Mouse (Mus musculus): Measurements from ENCODE around the gene Anks1. TPM values are rescaled to one million over a fixed set of nuclear protein-coding genes. Genes with fewer than 3 reads are reported as not detected.
"Not testable (repeated sequence)": the region's sequence is repeated elsewhere in the genome, so short reads cannot be mapped to it uniquely, and the experiment has no call there.

Anks1 gene
- polyA plus RNA-seq, 1 experiment from 2014 or later = 69.0 TPM

GRCm38 (mm10) chr17:27980391-27980955 is 71.4 kb downstream of the Anks1 start:
- Histone ChIP-seq H3K27me3 (ENCODE audit: control insufficient read depth, insufficient read depth, low read length) (no peaks in the 10 kb centered on the region), H3K4me1 (replicated peaks; ENCODE audit: control insufficient read depth, insufficient read depth, low read length) (no peaks in the 10 kb centered on the region), H3K36me3 (replicated peaks; ENCODE audit: control insufficient read depth, insufficient read depth) (peaks cover 43% of the 10 kb centered on the region), H3K4me2 (replicated peaks) (no peak overlapping the region), H3K27ac (no peak overlapping the region), H3K9ac (no peak overlapping the region), H3K4me3 (replicated peaks; ENCODE audit: low read length) (no peak overlapping the region), H3K9me3 (ENCODE audit: control insufficient read depth, low read length) (no peaks in the 10 kb centered on the region)
- ATAC-seq (ENCODE audit: low FRiP score) (no peak), DNase-seq (ENCODE audit: low spot score) (no peak)
- 99% methylated on average over 3 of the region's 3 CpGs for WGBS

GRCm38 (mm10) chr17:27981451-27982069 is 72.5 kb downstream of the Anks1 start:
- 92% methylated on average over 5 of the region's 5 CpGs for WGBS
- no peak overlapping the region for H3K9ac ChIP-seq

GRCm38 (mm10) chr17:27982070-27982457 is 73.0 kb downstream of the Anks1 start:
- peaks cover 43% of the 10 kb centered on the region for H3K36me3 ChIP-seq (replicated peaks; ENCODE audit: control insufficient read depth, insufficient read depth)
- not testable (repeated sequence) for H3K9me3 ChIP-seq (ENCODE audit: control insufficient read depth, low read length); H3K4me1 ChIP-seq (replicated peaks; ENCODE audit: control insufficient read depth, insufficient read depth, low read length); H3K9ac ChIP-seq; H3K4me3 ChIP-seq (replicated peaks; ENCODE audit: low read length); H3K27me3 ChIP-seq (ENCODE audit: control insufficient read depth, insufficient read depth, low read length); ATAC-seq (ENCODE audit: low FRiP score); DNase-seq (ENCODE audit: low spot score); H3K4me2 ChIP-seq (replicated peaks); H3K27ac ChIP-seq
- 92% methylated on average over 13 of the region's 14 CpGs for WGBS

More at GRCm38 (mm10) chr17:27981451-27982069, 72.5 kb downstream of the Anks1 start:
- Histone ChIP-seq H3K36me3 (replicated peaks; ENCODE audit: control insufficient read depth, insufficient read depth) (peaks cover 43% of the 10 kb centered on the region), H3K4me1 (replicated peaks; ENCODE audit: control insufficient read depth, insufficient read depth, low read length) (no peaks in the 10 kb centered on the region), H3K9me3 (ENCODE audit: control insufficient read depth, low read length) (no peaks in the 10 kb centered on the region), H3K4me2 (replicated peaks) (no peak overlapping the region), H3K4me3 (replicated peaks; ENCODE audit: low read length) (no peak overlapping the region), H3K27me3 (ENCODE audit: control insufficient read depth, insufficient read depth, low read length) (no peaks in the 10 kb centered on the region), H3K27ac (no peak overlapping the region)
- no peak for ATAC-seq (ENCODE audit: low FRiP score)
- DNase-seq (ENCODE audit: low spot score) = no peak

- 84% methylated on average over 6 of the region's 7 CpGs for WGBS
- Histone ChIP-seq H3K36me3 (replicated peaks; ENCODE audit: control insufficient read depth, insufficient read depth) (peaks cover 42% of the 10 kb centered on the region), H3K27ac (no peak overlapping the region)
Measured at GRCm38 (mm10) chr17:27982712-27983266, 73.7 kb downstream of the Anks1 start.

GRCm38 (mm10) chr17:27984421-27984820 is 75.3 kb downstream of the Anks1 start:
- no peak overlapping the region for H3K4me2 ChIP-seq (replicated peaks)
- H3K4me3 ChIP-seq (replicated peaks; ENCODE audit: low read length) = no peak overlapping the region
- no peaks in the 10 kb centered on the region for H3K27me3 ChIP-seq (ENCODE audit: control insufficient read depth, insufficient read depth, low read length)
- no peak for DNase-seq (ENCODE audit: low spot score)
- H3K9me3 ChIP-seq (ENCODE audit: control insufficient read depth, low read length) = no peaks in the 10 kb centered on the region
- peaks cover 45% of the 10 kb centered on the region for H3K36me3 ChIP-seq (replicated peaks; ENCODE audit: control insufficient read depth, insufficient read depth)
- 93% methylated on average over 12 of the region's 12 CpGs for WGBS
- no peaks in the 10 kb centered on the region for H3K4me1 ChIP-seq (replicated peaks; ENCODE audit: control insufficient read depth, insufficient read depth, low read length)
- ATAC-seq (ENCODE audit: low FRiP score) = no peak
- H3K9ac ChIP-seq = no peak overlapping the region
- H3K27ac ChIP-seq = no peak overlapping the region

More at GRCm38 (mm10) chr17:27982712-27983266, 73.7 kb downstream of the Anks1 start:
- Histone ChIP-seq H3K4me3 (replicated peaks; ENCODE audit: low read length) (no peak overlapping the region), H3K4me1 (replicated peaks; ENCODE audit: control insufficient read depth, insufficient read depth, low read length) (no peaks in the 10 kb centered on the region), H3K9ac (no peak overlapping the region), H3K9me3 (ENCODE audit: control insufficient read depth, low read length) (no peaks in the 10 kb centered on the region), H3K27me3 (ENCODE audit: control insufficient read depth, insufficient read depth, low read length) (no peaks in the 10 kb centered on the region), H3K4me2 (replicated peaks) (no peak overlapping the region)
- DNase-seq (ENCODE audit: low spot score) = no peak
- no peak for ATAC-seq (ENCODE audit: low FRiP score)

GRCm38 (mm10) chr17:27986106-27986505 is 77.0 kb downstream of the Anks1 start:
- H3K27ac ChIP-seq = no peak overlapping the region
- no peak overlapping the region for H3K9ac ChIP-seq
- no peak overlapping the region for H3K4me2 ChIP-seq (replicated peaks)
- DNase-seq (ENCODE audit: low spot score) (no peak), ATAC-seq (ENCODE audit: low FRiP score) (no peak)
- WGBS = 96% methylated on average over 19 of the region's 19 CpGs
- H3K4me3 ChIP-seq (replicated peaks; ENCODE audit: low read length) = no peak overlapping the region
- peaks cover 45% of the 10 kb centered on the region for H3K36me3 ChIP-seq (replicated peaks; ENCODE audit: control insufficient read depth, insufficient read depth)
- no peaks in the 10 kb centered on the region for H3K4me1 ChIP-seq (replicated peaks; ENCODE audit: control insufficient read depth, insufficient read depth, low read length)
- H3K27me3 ChIP-seq (ENCODE audit: control insufficient read depth, insufficient read depth, low read length) = no peaks in the 10 kb centered on the region
- H3K9me3 ChIP-seq (ENCODE audit: control insufficient read depth, low read length) = no peaks in the 10 kb centered on the region

GRCm38 (mm10) chr17:27989807-27990542 is 80.9 kb downstream of the Anks1 start:
- H3K27me3 ChIP-seq (ENCODE audit: control insufficient read depth, insufficient read depth, low read length) = no peaks in the 10 kb centered on the region
- no peak overlapping the region for H3K4me3 ChIP-seq (replicated peaks; ENCODE audit: low read length)
- H3K4me1 ChIP-seq (replicated peaks; ENCODE audit: control insufficient read depth, insufficient read depth, low read length) = no peaks in the 10 kb centered on the region
- WGBS = 51% methylated on average over 15 of the region's 15 CpGs
- H3K27ac ChIP-seq = no peak overlapping the region
- H3K9me3 ChIP-seq (ENCODE audit: control insufficient read depth, low read length) = no peaks in the 10 kb centered on the region
- H3K9ac ChIP-seq = peak overlapping the region; percentile 17; the same call in 1 of the 2 replicates
- DNase-seq (ENCODE audit: low spot score) (peak; percentile 85), ATAC-seq (ENCODE audit: low FRiP score) (peak; percentile 62)
- H3K4me2 ChIP-seq (replicated peaks) = no peak overlapping the region
- H3K36me3 ChIP-seq (replicated peaks; ENCODE audit: control insufficient read depth, insufficient read depth) = peaks cover 67% of the 10 kb centered on the region

GRCm38 (mm10) chr17:27994001-27994944 is 85.2 kb downstream of the Anks1 start:
- Histone ChIP-seq H3K27me3 (ENCODE audit: control insufficient read depth, insufficient read depth, low read length) (no peaks in the 10 kb centered on the region), H3K4me1 (replicated peaks; ENCODE audit: control insufficient read depth, insufficient read depth, low read length) (no peaks in the 10 kb centered on the region), H3K9ac (no peak overlapping the region), H3K4me2 (replicated peaks) (no peak overlapping the region), H3K36me3 (replicated peaks; ENCODE audit: control insufficient read depth, insufficient read depth) (peaks cover 62% of the 10 kb centered on the region), H3K4me3 (replicated peaks; ENCODE audit: low read length) (no peak overlapping the region), H3K27ac (no peak overlapping the region), H3K9me3 (ENCODE audit: control insufficient read depth, low read length) (no peaks in the 10 kb centered on the region)
- DNase-seq (ENCODE audit: low spot score) (no peak), ATAC-seq (ENCODE audit: low FRiP score) (no peak)
- WGBS = 70% methylated on average over 10 of the region's 10 CpGs

Measured in hindbrain, embryonic 14.5 days (tissue).